Mouse (Mus musculus) 416B (cell line): Measurements from ENCODE around the gene Mecr.
A peak's percentile ranks its signal among the peaks of the same experiment; 100 is the strongest.

Source experiments
- DNase-seq: peaks from one replicate; pipeline ENCODE4 v3.0.0; 2011; ENCODE audit warnings: low read depth

Mecr gene

GRCm38 (mm10) chr4:131836351-131836881 lies 6.9 kb upstream of the Mecr start:
- DNase-seq, result no peak

GRCm38 (mm10) chr4:131836891-131837491 lies 6.3 kb upstream of the Mecr start:
- DNase-seq, result no peak

- peak; percentile 31 for DNase-seq
These were observed 5.3 kb upstream of the Mecr start, which contains the start of gene Ptpru for GRCm38 (mm10) chr4:131837872-131838524. Gene Ptpru (minus strand): TSS chr4:131838288.

GRCm38 (mm10) chr4:131845991-131846778 lies 2.9 kb downstream of the Mecr start:
- no peak for DNase-seq

- no peak for DNase-seq
These were observed 4.8 kb downstream of the Mecr start for GRCm38 (mm10) chr4:131848082-131848481.

- no peak for DNase-seq
These were observed 6.8 kb downstream of the Mecr start for GRCm38 (mm10) chr4:131849986-131850638.

GRCm38 (mm10) chr4:131854950-131855349 lies 11.7 kb downstream of the Mecr start:
- no peak for DNase-seq

GRCm38 (mm10) chr4:131860492-131861340 lies 17.4 kb downstream of the Mecr start:
- DNase-seq, result peak; percentile 92

- no peak for DNase-seq
These were observed 18.1 kb downstream of the Mecr start for GRCm38 (mm10) chr4:131861341-131861739.

- DNase-seq, result peak; percentile 44
These were observed 29.5 kb downstream of the Mecr start for GRCm38 (mm10) chr4:131872672-131873292.

GRCm38 (mm10) chr4:131873293-131874168 lies 30.3 kb downstream of the Mecr start, which contains the start of gene Srsf4:
Gene Srsf4 (plus strand): TSS chr4:131873617.
- DNase-seq, result peak; percentile 96

GRCm38 (mm10) chr4:131874169-131874536 lies 30.9 kb downstream of the Mecr start:
- peak; percentile 70 for DNase-seq

- no peak for DNase-seq
These were observed 31.3 kb downstream of the Mecr start for GRCm38 (mm10) chr4:131874567-131874966.

- peak; percentile 48 for DNase-seq
These were observed 32.0 kb downstream of the Mecr start for GRCm38 (mm10) chr4:131875242-131875641.

- DNase-seq, result peak; percentile 25
These were observed 33.6 kb downstream of the Mecr start for GRCm38 (mm10) chr4:131876836-131877235.

- no peak for DNase-seq
These were observed 36.4 kb downstream of the Mecr start for GRCm38 (mm10) chr4:131879692-131880091.

- no peak for DNase-seq
These were observed 38.0 kb downstream of the Mecr start for GRCm38 (mm10) chr4:131881306-131881705.

GRCm38 (mm10) chr4:131883571-131883970 lies 40.3 kb downstream of the Mecr start:
- DNase-seq, result no peak

GRCm38 (mm10) chr4:131885376-131885775 lies 42.1 kb downstream of the Mecr start:
- no peak for DNase-seq

- DNase-seq, result no peak
These were observed 45.3 kb downstream of the Mecr start for GRCm38 (mm10) chr4:131888564-131888963.
